Mouse (Mus musculus) CH12.LX (cell line): ENCODE results near the gene Acox3. TPM values are rescaled to one million over a fixed set of nuclear protein-coding genes. Genes with fewer than 3 reads are reported as not detected.

Experiments
- DNase-seq: peaks from one replicate; pipeline ENCODE4 v3.0.0-alpha.2; 2013; ENCODE audit errors: extremely low read depth
- H3K27ac ChIP-seq: 2 replicates; pipeline ENCODE4 v1.5.1; 2012; ENCODE audit warnings: low read depth, mild to moderate bottlenecking, control low read depth, moderate library complexity; ENCODE audit not compliant: insufficient read depth
- H3K27me3 ChIP-seq: replicated peaks from 2 replicates; pipeline ENCODE3; 2012; ENCODE audit warnings: inconsistent platforms
- H3K36me3 ChIP-seq, 2 experiments: replicated peaks in 1 of 2; 2 replicates each; pipeline versions ENCODE3 to v1.6.1; 2012; ENCODE audit warnings: inconsistent platforms in 1 of 2, low read length in 1 of 2, mild to moderate bottlenecking in 1 of 2, mixed read lengths in 1 of 2, moderate library complexity in 1 of 2; ENCODE audit not compliant: control insufficient read depth in 1 of 2, insufficient read depth in 1 of 2
- H3K4me1 ChIP-seq, 2 experiments: 2 replicates each; pipeline ENCODE4 v1.6.1; 2012; ENCODE audit warnings: inconsistent platforms in 1 of 2, moderate library complexity in 1 of 2; ENCODE audit not compliant: insufficient read depth in 2 of 2, control insufficient read depth in 1 of 2
- H3K4me2 ChIP-seq: 2 replicates; pipeline ENCODE4 v1.6.1; 2012; ENCODE audit warnings: low read depth, mild to moderate bottlenecking, control low read depth; ENCODE audit not compliant: poor library complexity, insufficient read depth, severe bottlenecking
- H3K4me3 ChIP-seq, 3 experiments: fragments of 150-350 bp in 1 of 3; sonication (generic) in 1 of 3; replicated peaks in 1 of 3; 2 replicates each; pipeline versions ENCODE3 to v1.5.1; 2011 to 2012; ENCODE audit warnings: low read depth in 2 of 3, low read length in 2 of 3, mild to moderate bottlenecking in 2 of 3, moderate library complexity in 2 of 3, control low read depth in 1 of 3, improper control_type of control experiment in 1 of 3, inconsistent platforms in 1 of 3, mixed read lengths in 1 of 3; ENCODE audit not compliant: poor library complexity in 1 of 3
- H3K79me2 ChIP-seq: replicated peaks from 2 replicates; pipeline ENCODE4 v1.6.1; 2012; ENCODE audit warnings: mild to moderate bottlenecking, moderate library complexity; ENCODE audit not compliant: control insufficient read depth, poor library complexity, insufficient read depth, severe bottlenecking; ENCODE audit errors: extremely low read depth
- H3K9ac ChIP-seq: 2 replicates; pipeline ENCODE4 v1.6.1; 2012; ENCODE audit warnings: low read depth, mild to moderate bottlenecking, control low read depth, moderate library complexity; ENCODE audit not compliant: insufficient read depth
- H3K9me3 ChIP-seq: replicated peaks from 2 replicates; pipeline ENCODE3; 2012; ENCODE audit warnings: low read length, inconsistent platforms, mixed read lengths
- BHLHE40 ChIP-seq: IDR thresholded peaks from 2 replicates; pipeline ENCODE4 v1.6.1; 2011; ENCODE audit warnings: mild to moderate bottlenecking, low read depth, low read length, improper control_type of control experiment
- CHD1 ChIP-seq: IDR thresholded peaks from 2 replicates; pipeline ENCODE4 v1.6.1; 2012; ENCODE audit warnings: low read depth, low read length, improper control_type of control experiment, inconsistent platforms
- CHD2 ChIP-seq: IDR thresholded peaks from 2 replicates; pipeline ENCODE4 v1.6.1; 2011; ENCODE audit warnings: low read length, improper control_type of control experiment
- CTCF ChIP-seq, 2 experiments: IDR thresholded peaks in 1 of 2; conservative IDR thresholded peaks in 1 of 2; 2 replicates each; pipeline ENCODE4 v1.5.1; 2011 to 2012; ENCODE audit warnings: low read depth in 2 of 2, low read length in 2 of 2, improper control_type of control experiment in 1 of 2, inconsistent platforms in 1 of 2, mild to moderate bottlenecking in 1 of 2, moderate library complexity in 1 of 2
- ELF1 ChIP-seq: IDR thresholded peaks from 2 replicates; pipeline ENCODE4 v1.6.1; 2014; ENCODE audit warnings: low read depth, mild to moderate bottlenecking, inconsistent platforms, low read length, improper control_type of control experiment
- GABPA ChIP-seq: IDR thresholded peaks from 2 replicates; pipeline ENCODE4 v1.6.1; 2012; ENCODE audit warnings: low read depth, low read length, improper control_type of control experiment, inconsistent platforms; ENCODE audit not compliant: insufficient replicate concordance
- HCFC1 ChIP-seq: IDR thresholded peaks from 2 replicates; pipeline ENCODE4 v1.6.1; 2012; ENCODE audit warnings: low read depth, mild to moderate bottlenecking, inconsistent platforms, low read length, improper control_type of control experiment
- JUN ChIP-seq: IDR thresholded peaks from 2 replicates; pipeline ENCODE4 v1.6.1; 2011; ENCODE audit warnings: low read depth, mild to moderate bottlenecking, low read length, improper control_type of control experiment, moderate library complexity; ENCODE audit not compliant: insufficient read depth
- MAZ ChIP-seq: IDR thresholded peaks from 2 replicates; pipeline ENCODE4 v1.6.1; 2012; ENCODE audit warnings: low read depth, mild to moderate bottlenecking, inconsistent platforms, low read length, improper control_type of control experiment, moderate library complexity
- MEF2A ChIP-seq: IDR thresholded peaks from 2 replicates; pipeline ENCODE4 v1.6.1; 2014; ENCODE audit warnings: low read depth, mild to moderate bottlenecking, inconsistent platforms, low read length, improper control_type of control experiment, borderline replicate concordance
- MYC ChIP-seq: IDR thresholded peaks from 2 replicates; pipeline ENCODE4 v1.6.1; 2011; ENCODE audit warnings: low read depth, mild to moderate bottlenecking, improper control_type of control experiment, low read length
- NRF1 ChIP-seq: IDR thresholded peaks from 2 replicates; pipeline ENCODE4 v1.6.1; 2014; ENCODE audit warnings: low read depth, mild to moderate bottlenecking, inconsistent platforms, low read length, improper control_type of control experiment, moderate library complexity
- POLR2AphosphoS2 ChIP-seq: IDR thresholded peaks from 2 replicates; pipeline ENCODE4 v1.6.1; 2011; ENCODE audit warnings: low read depth, low read length, improper control_type of control experiment
- SMC3 ChIP-seq: IDR thresholded peaks from 2 replicates; pipeline ENCODE4 v1.6.1; 2011; ENCODE audit warnings: low read depth, low read length, improper control_type of control experiment
- TBP ChIP-seq: conservative IDR thresholded peaks from 2 replicates; pipeline ENCODE4 v1.6.1; 2011; ENCODE audit warnings: low read depth, low read length, improper control_type of control experiment
- USF1 ChIP-seq: IDR thresholded peaks from 2 replicates; pipeline ENCODE4 v1.6.1; 2014; ENCODE audit warnings: low read depth, mild to moderate bottlenecking, inconsistent platforms, low read length, improper control_type of control experiment
- USF2 ChIP-seq: conservative IDR thresholded peaks from 2 replicates; pipeline ENCODE4 v1.6.1; 2011; ENCODE audit warnings: low read depth, low read length, improper control_type of control experiment
- dilution Hi-C: fragments of 300-500 bp; cut with MboI; formaldehyde crosslinking; loops from 2 replicates; pipeline ENCODE4 v1.14.3; 2020; ENCODE audit warnings: low sequenced_read_pairs; ENCODE audit not compliant: extremely low pct_unique_long_range_greater_than_20kb, extremely low pct_ligation_motif_present
- in situ Hi-C: fragments of 300-500 bp; cut with MboI; formaldehyde crosslinking; loops from 3 replicates; pipeline ENCODE4 v1.14.3; 2019; ENCODE audit warnings: low sequenced_read_pairs, low pct_ligation_motif_present, low pct_unique_long_range_greater_than_20kb, mixed read lengths
- polyA plus RNA-seq: library from polyadenylated mRNA; unstranded; fragments of >175 nt; gene quantifications from 2 replicates; pipeline ENCODE4 v1.2.1, GENCODE M21; 2012; ENCODE audit warnings: low read depth; ENCODE audit not compliant: insufficient read length
- total RNA-seq, 2 experiments: library from RNA; depleted of rRNA; stranded (reverse); fragments of 300-350 nt in 1 of 2; fragments of >200 nt in 1 of 2; gene quantifications; 2 replicates each; pipeline ENCODE4 v1.2.3; 2012 to 2014

Gene Acox3
- total and polyA plus RNA-seq, 3 experiments, result 11.5 to 32.3 (median 22.3) TPM

- no peak for DNase-seq
- no peak overlapping the region for H3K27ac ChIP-seq
- dilution Hi-C loops, result no loop called here
- H3K79me2 ChIP-seq, result no peaks in the 10 kb centered on the region
- H3K36me3 ChIP-seq, result no peaks in the 10 kb centered on the region
- peaks cover 59% of the 10 kb centered on the region for H3K27me3 ChIP-seq
- H3K4me1 ChIP-seq, result peaks cover 2 to 5% of the 10 kb centered on the region in 2 experiments; a peak in 1 of 4 replicates
- no peak overlapping the region for H3K4me3 ChIP-seq
- in situ Hi-C loops, result no loop called here
- H3K9me3 ChIP-seq, result no peaks in the 10 kb centered on the region
- no peak overlapping the region for H3K9ac ChIP-seq
- H3K4me2 ChIP-seq, result no peak overlapping the region
- TF ChIP-seq CTCF (conservative IDR thresholded peaks at IDR 0.05 in 1 of 2, IDR thresholded peaks at IDR 0.05 in 1 of 2; ENCODE audit: low read depth in 2 of 2, low read length in 2 of 2) (no peak), JUN (no peak), ELF1 (no peak), BHLHE40 (no peak), MYC (no peak), USF1 (no peak), MEF2A (no peak), NRF1 (no peak), HCFC1 (no peak), GABPA (no peak), CHD1 (no peak), USF2 (no peak), CHD2 (no peak), POLR2AphosphoS2 (no peak), MAZ (no peak), SMC3 (no peak)
Measured at GRCm38 (mm10) chr5:35648230-35648629, 65.4 kb downstream of the Acox3 start.

DNA sequence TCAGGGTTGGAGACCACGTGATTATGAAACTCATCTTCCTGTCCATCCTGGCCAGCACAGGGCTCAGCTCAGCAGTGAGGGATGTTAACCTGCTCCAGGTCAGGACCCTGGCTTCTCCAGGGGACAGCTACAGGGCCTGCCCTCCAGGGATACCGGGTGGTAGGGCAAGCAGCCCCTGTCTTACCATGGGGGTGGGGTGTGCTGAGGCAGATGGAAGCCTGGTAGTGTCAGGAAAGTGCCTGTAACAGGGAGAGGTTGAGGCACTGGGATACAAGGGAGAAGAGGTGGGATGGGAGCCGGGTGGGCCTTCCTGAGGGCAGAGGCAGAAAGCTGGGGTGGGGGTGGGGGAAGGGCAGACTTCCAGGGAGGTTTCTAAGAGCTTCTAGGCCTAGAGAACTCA, 69.5 kb downstream of the Acox3 start:
- no peak overlapping the region for H3K27ac ChIP-seq
- no peaks in the 10 kb centered on the region for H3K79me2 ChIP-seq
- dilution Hi-C loops (no loop called here), in situ Hi-C loops (no loop called here)
- H3K4me1 ChIP-seq, result peaks cover 4 to 5% of the 10 kb centered on the region in 2 experiments; a peak in 3 of 4 replicates
- H3K4me3 ChIP-seq, result no peak overlapping the region
- H3K4me2 ChIP-seq, result no peak overlapping the region
- no peaks in the 10 kb centered on the region for H3K9me3 ChIP-seq
- TF ChIP-seq USF1 (no peak), TBP (no peak), CTCF (conservative IDR thresholded peaks at IDR 0.05 in 1 of 2, IDR thresholded peaks at IDR 0.05 in 1 of 2; ENCODE audit: low read depth in 2 of 2, low read length in 2 of 2) (no peak), NRF1 (no peak)
- no peak overlapping the region for H3K9ac ChIP-seq
- no peak for DNase-seq
- H3K27me3 ChIP-seq, result peaks cover 48% of the 10 kb centered on the region
- H3K36me3 ChIP-seq, result no peaks in the 10 kb centered on the region
